Mouse (Mus musculus): ENCODE data around the gene Glb1l2. TPM values are rescaled to one million over a fixed set of nuclear protein-coding genes. Genes with fewer than 3 reads are reported as not detected.

The Glb1l2 gene
- 0.05 and 0.33 TPM in 2 replicates for polyA plus RNA-seq (2012; rRNA removed)

GRCm38 (mm10) chr9:26805935-26806666, at the start of gene Glb1l2:
Gene Glb1l2, minus strand, starts transcription at chr9:26806468.
- no peak for TF ChIP-seq POLR2A (IDR thresholded peaks at IDR 0.05; ENCODE audit: low read depth, low read length)
- TF ChIP-seq CTCF (IDR thresholded peaks at IDR 0.05; ENCODE audit: extremely low read depth, insufficient read length, insufficient replicate concordance, low read depth, low read length) = no peak
- no peak within 1 kb of the TSS for H3K27ac ChIP-seq (ENCODE audit: insufficient read depth, low read depth, low read length)
- 3% methylated on average over 33 of the region's 33 CpGs for WGBS
- no peaks in the 10 kb centered on the region for H3K36me3 ChIP-seq (ENCODE audit: control insufficient read depth, insufficient read depth, low read length)
- peaks cover 6% of the 10 kb centered on the region for H3K4me1 ChIP-seq (ENCODE audit: control insufficient read depth, insufficient read depth, insufficient read length, low read length)
- H3K27me3 ChIP-seq (ENCODE audit: control insufficient read depth, insufficient read depth, low read length) = no peaks in the 10 kb centered on the region
- H3K4me3 ChIP-seq (ENCODE audit: low read depth, low read length) = peak within 1 kb of the TSS; percentile 45

- Histone ChIP-seq H3K36me3 (ENCODE audit: control insufficient read depth, insufficient read depth, low read length) (no peaks in the 10 kb centered on the region), H3K4me3 (ENCODE audit: low read depth, low read length) (no peak overlapping the region), H3K27ac (ENCODE audit: insufficient read depth, low read depth, low read length) (no peak overlapping the region), H3K27me3 (ENCODE audit: control insufficient read depth, insufficient read depth, low read length) (no peaks in the 10 kb centered on the region), H3K4me1 (ENCODE audit: control insufficient read depth, insufficient read depth, insufficient read length, low read length) (no peaks in the 10 kb centered on the region)
- TF ChIP-seq POLR2A (IDR thresholded peaks at IDR 0.05; ENCODE audit: low read depth, low read length) (no peak), CTCF (IDR thresholded peaks at IDR 0.05; ENCODE audit: extremely low read depth, insufficient read length, insufficient replicate concordance, low read depth, low read length) (no peak)
- WGBS = 38% methylated on average over 3 of the region's 3 CpGs
These were observed 24.8 kb upstream of the Glb1l2 start for GRCm38 (mm10) chr9:26831089-26831488.

DNA sequence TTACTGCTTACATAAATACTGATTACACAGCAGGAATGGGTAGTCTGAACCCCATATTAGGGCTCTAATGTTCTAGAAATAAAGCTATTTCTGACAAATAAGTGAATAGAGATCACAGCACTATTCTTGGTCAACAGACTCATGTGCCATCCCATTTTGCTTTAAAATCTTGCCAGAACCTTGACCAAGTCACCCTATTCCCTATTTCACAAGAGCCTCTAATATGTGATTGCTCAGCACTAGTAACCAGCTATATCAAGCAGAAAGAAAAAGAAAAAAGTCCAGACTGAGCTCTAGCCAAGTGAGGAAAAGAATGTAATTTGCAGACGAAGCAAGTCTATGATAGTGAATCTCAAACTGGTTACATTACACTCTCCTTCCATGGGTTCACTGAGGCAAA, 13.7 kb upstream of the Glb1l2 start:
- H3K36me3 ChIP-seq (ENCODE audit: control insufficient read depth, insufficient read depth, low read length) = no peaks in the 10 kb centered on the region
- H3K4me3 ChIP-seq (ENCODE audit: low read depth, low read length) = no peak overlapping the region
- 74% methylated on average over 1 of the region's 1 CpGs for WGBS
- no peaks in the 10 kb centered on the region for H3K27me3 ChIP-seq (ENCODE audit: control insufficient read depth, insufficient read depth, low read length)
- no peak for TF ChIP-seq POLR2A (IDR thresholded peaks at IDR 0.05; ENCODE audit: low read depth, low read length)
- no peak for TF ChIP-seq CTCF (IDR thresholded peaks at IDR 0.05; ENCODE audit: extremely low read depth, insufficient read length, insufficient replicate concordance, low read depth, low read length)
- no peak overlapping the region for H3K27ac ChIP-seq (ENCODE audit: insufficient read depth, low read depth, low read length)
- H3K4me1 ChIP-seq (ENCODE audit: control insufficient read depth, insufficient read depth, insufficient read length, low read length) = no peaks in the 10 kb centered on the region

GRCm38 (mm10) chr9:26808735-26809134, 2.5 kb upstream of the Glb1l2 start:
- peaks cover 6% of the 10 kb centered on the region for H3K4me1 ChIP-seq (ENCODE audit: control insufficient read depth, insufficient read depth, insufficient read length, low read length)
- TF ChIP-seq POLR2A (IDR thresholded peaks at IDR 0.05; ENCODE audit: low read depth, low read length) (no peak), CTCF (IDR thresholded peaks at IDR 0.05; ENCODE audit: extremely low read depth, insufficient read length, insufficient replicate concordance, low read depth, low read length) (no peak)
- H3K4me3 ChIP-seq (ENCODE audit: low read depth, low read length) = no peak overlapping the region
- no peaks in the 10 kb centered on the region for H3K27me3 ChIP-seq (ENCODE audit: control insufficient read depth, insufficient read depth, low read length)
- H3K36me3 ChIP-seq (ENCODE audit: control insufficient read depth, insufficient read depth, low read length) = no peaks in the 10 kb centered on the region
- WGBS = 76% methylated on average over 2 of the region's 2 CpGs
- H3K27ac ChIP-seq (ENCODE audit: insufficient read depth, low read depth, low read length) = no peak overlapping the region

GRCm38 (mm10) chr9:26804321-26804720, 1.9 kb downstream of the Glb1l2 start:
- no peaks in the 10 kb centered on the region for H3K36me3 ChIP-seq (ENCODE audit: control insufficient read depth, insufficient read depth, low read length)
- peaks cover 6% of the 10 kb centered on the region for H3K4me1 ChIP-seq (ENCODE audit: control insufficient read depth, insufficient read depth, insufficient read length, low read length)
- H3K27me3 ChIP-seq (ENCODE audit: control insufficient read depth, insufficient read depth, low read length) = no peaks in the 10 kb centered on the region
- no peak overlapping the region for H3K27ac ChIP-seq (ENCODE audit: insufficient read depth, low read depth, low read length)
- TF ChIP-seq POLR2A (IDR thresholded peaks at IDR 0.05; ENCODE audit: low read depth, low read length) (no peak), CTCF (IDR thresholded peaks at IDR 0.05; ENCODE audit: extremely low read depth, insufficient read length, insufficient replicate concordance, low read depth, low read length) (no peak)
- H3K4me3 ChIP-seq (ENCODE audit: low read depth, low read length) = no peak overlapping the region

DNA sequence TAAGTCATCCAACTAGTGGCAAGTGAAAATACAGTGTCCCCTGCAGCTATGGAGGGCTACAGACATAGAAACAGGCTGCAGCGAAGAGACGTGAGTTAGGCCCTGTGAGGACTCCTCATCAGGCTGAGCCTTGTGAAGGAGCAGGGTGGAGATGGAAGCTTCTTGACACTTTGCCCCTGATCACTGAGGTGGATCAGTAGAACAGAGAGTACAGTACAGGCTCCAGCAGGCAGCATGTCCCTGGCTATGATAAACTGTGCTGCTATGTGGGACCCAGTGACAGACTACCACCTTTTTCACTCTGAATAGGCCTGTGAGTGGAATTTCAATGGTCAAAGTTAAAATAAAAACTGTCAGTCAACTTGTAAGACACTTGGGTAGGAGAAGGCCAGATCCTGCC, 5.9 kb downstream of the Glb1l2 start:
- no peaks in the 10 kb centered on the region for H3K36me3 ChIP-seq (ENCODE audit: control insufficient read depth, insufficient read depth, low read length)
- no peak for TF ChIP-seq POLR2A (IDR thresholded peaks at IDR 0.05; ENCODE audit: low read depth, low read length)
- 89% methylated on average over 2 of the region's 2 CpGs for WGBS
- H3K27ac ChIP-seq (ENCODE audit: insufficient read depth, low read depth, low read length) = no peak overlapping the region
- no peaks in the 10 kb centered on the region for H3K27me3 ChIP-seq (ENCODE audit: control insufficient read depth, insufficient read depth, low read length)
- no peak overlapping the region for H3K4me3 ChIP-seq (ENCODE audit: low read depth, low read length)
- H3K4me1 ChIP-seq (ENCODE audit: control insufficient read depth, insufficient read depth, insufficient read length, low read length) = no peaks in the 10 kb centered on the region

GRCm38 (mm10) chr9:26798731-26799130, 7.5 kb downstream of the Glb1l2 start:
- Histone ChIP-seq H3K36me3 (ENCODE audit: control insufficient read depth, insufficient read depth, low read length) (no peaks in the 10 kb centered on the region), H3K4me1 (ENCODE audit: control insufficient read depth, insufficient read depth, insufficient read length, low read length) (no peaks in the 10 kb centered on the region), H3K4me3 (ENCODE audit: low read depth, low read length) (no peak overlapping the region), H3K27ac (ENCODE audit: insufficient read depth, low read depth, low read length) (no peak overlapping the region), H3K27me3 (ENCODE audit: control insufficient read depth, insufficient read depth, low read length) (no peaks in the 10 kb centered on the region)
- TF ChIP-seq POLR2A (IDR thresholded peaks at IDR 0.05; ENCODE audit: low read depth, low read length) (no peak), CTCF (IDR thresholded peaks at IDR 0.05; ENCODE audit: extremely low read depth, insufficient read length, insufficient replicate concordance, low read depth, low read length) (no peak)
- 64% methylated on average over 1 of the region's 1 CpGs for WGBS
